Mouse (Mus musculus) heart, embryonic 10.5 days (tissue): ENCODE measurements at regions not wholly inside any gene's neighbourhood (a gene's known extent, or its start where the extent isn't known, plus 50 kb on each side); places are given as distances from the start of the nearest gene placed in this dataset.
A peak's percentile ranks its signal among the peaks of the same experiment; 100 is the strongest.

ENCODE experiments used
- DNase-seq: peaks from one replicate; pipeline ENCODE4 v3.0.0-alpha.2; 2017; ENCODE audit warnings: low spot score
- H3K27ac ChIP-seq: fragments of 300-500 bp; sonication (generic); 2 replicates; pipeline ENCODE4 v1.5.1; 2016; ENCODE audit warnings: mild to moderate bottlenecking
- H3K27me3 ChIP-seq: fragments of 300-500 bp; sonication (generic); 2 replicates; pipeline ENCODE4 v1.6.1; 2016; ENCODE audit warnings: mild to moderate bottlenecking; ENCODE audit not compliant: poor library complexity, insufficient read depth, severe bottlenecking
- H3K36me3 ChIP-seq: fragments of 300-500 bp; sonication (generic); 2 replicates; pipeline ENCODE4 v1.6.1; 2016; ENCODE audit warnings: mild to moderate bottlenecking, moderate library complexity
- H3K4me1 ChIP-seq: fragments of 300-500 bp; sonication (generic); 2 replicates; pipeline ENCODE4 v1.6.1; 2016; ENCODE audit warnings: mild to moderate bottlenecking
- H3K4me3 ChIP-seq: fragments of 300-500 bp; sonication (generic); 2 replicates; pipeline ENCODE4 v1.5.1; 2016; ENCODE audit warnings: mild to moderate bottlenecking, moderate library complexity
- H3K9me3 ChIP-seq: fragments of 300-500 bp; sonication (generic); 2 replicates; pipeline ENCODE4 v1.6.1; 2016; ENCODE audit warnings: mild to moderate bottlenecking, moderate library complexity
- WGBS: fragments of 180-500 bp; shearing (Covaris S2); methylation state at CpG from one replicate; pipeline ENCODE4 v1.1.7; 2016; 5-methylcytosine and 5-hydroxymethylcytosine counted together

GRCm38 (mm10) chr1:133549816-133550215 is 60.3 kb downstream of the Snrpe start:
- no peak overlapping the region for H3K4me3 ChIP-seq
- DNase-seq = no peak
- H3K27ac ChIP-seq = no peak overlapping the region
- H3K27me3 ChIP-seq = no peaks in the 10 kb centered on the region
- H3K9me3 ChIP-seq = no peaks in the 10 kb centered on the region
- H3K4me1 ChIP-seq = no peaks in the 10 kb centered on the region
- WGBS = 54% methylated on average over 10 of the region's 10 CpGs
- H3K36me3 ChIP-seq = no peaks in the 10 kb centered on the region

GRCm38 (mm10) chr1:133548971-133549370 is 61.1 kb downstream of the Snrpe start:
- WGBS = 62% methylated on average over 2 of the region's 2 CpGs
- Histone ChIP-seq H3K4me3 (no peak overlapping the region), H3K4me1 (no peaks in the 10 kb centered on the region), H3K9me3 (no peaks in the 10 kb centered on the region), H3K27me3 (no peaks in the 10 kb centered on the region), H3K36me3 (no peaks in the 10 kb centered on the region), H3K27ac (no peak overlapping the region)
- no peak for DNase-seq

GRCm38 (mm10) chr1:133547541-133547940 is 62.5 kb downstream of the Snrpe start:
- WGBS = 71% methylated on average over 3 of the region's 3 CpGs
- Histone ChIP-seq H3K4me1 (no peaks in the 10 kb centered on the region), H3K27ac (no peak overlapping the region), H3K4me3 (no peak overlapping the region), H3K36me3 (no peaks in the 10 kb centered on the region), H3K9me3 (no peaks in the 10 kb centered on the region), H3K27me3 (no peaks in the 10 kb centered on the region)
- DNase-seq = no peak

GRCm38 (mm10) chr1:133544996-133545395 is 65.1 kb downstream of the Snrpe start:
- no peaks in the 10 kb centered on the region for H3K27me3 ChIP-seq
- no peaks in the 10 kb centered on the region for H3K4me1 ChIP-seq
- no peak for DNase-seq
- H3K27ac ChIP-seq = no peak overlapping the region
- 75% methylated on average over 9 of the region's 9 CpGs for WGBS
- no peak overlapping the region for H3K4me3 ChIP-seq
- H3K9me3 ChIP-seq = no peaks in the 10 kb centered on the region
- no peaks in the 10 kb centered on the region for H3K36me3 ChIP-seq

GRCm38 (mm10) chr1:133543751-133544150 is 66.3 kb downstream of the Snrpe start:
- H3K36me3 ChIP-seq = no peaks in the 10 kb centered on the region
- DNase-seq = no peak
- no peak overlapping the region for H3K27ac ChIP-seq
- H3K4me1 ChIP-seq = no peaks in the 10 kb centered on the region
- no peak overlapping the region for H3K4me3 ChIP-seq
- no peaks in the 10 kb centered on the region for H3K27me3 ChIP-seq
- no peaks in the 10 kb centered on the region for H3K9me3 ChIP-seq
- 77% methylated on average over 10 of the region's 10 CpGs for WGBS

GRCm38 (mm10) chr1:133541996-133542775 is 67.9 kb downstream of the Snrpe start:
- Histone ChIP-seq H3K4me3 (no peak overlapping the region), H3K27ac (no peak overlapping the region), H3K4me1 (no peaks in the 10 kb centered on the region), H3K27me3 (no peaks in the 10 kb centered on the region), H3K36me3 (no peaks in the 10 kb centered on the region), H3K9me3 (no peaks in the 10 kb centered on the region)
- DNase-seq = no peak
- WGBS = 76% methylated on average over 15 of the region's 15 CpGs

GRCm38 (mm10) chr1:133530698-133531097 is 79.4 kb downstream of the Snrpe start:
- Histone ChIP-seq H3K4me1 (peaks cover 5% of the 10 kb centered on the region; the same call in 1 of the 2 replicates), H3K36me3 (no peaks in the 10 kb centered on the region)

GRCm38 (mm10) chr1:133529817-133530216 is 80.3 kb downstream of the Snrpe start:
- Histone ChIP-seq H3K9me3 (no peaks in the 10 kb centered on the region), H3K4me3 (no peak overlapping the region), H3K27me3 (no peaks in the 10 kb centered on the region), H3K36me3 (no peaks in the 10 kb centered on the region), H3K27ac (no peak overlapping the region), H3K4me1 (peaks cover 8% of the 10 kb centered on the region; the same call in 1 of the 2 replicates)
- whole genome bisulfite sequencing = 81% methylated on average over 10 of the region's 10 CpGs
- DNase-seq = no peak

More at GRCm38 (mm10) chr1:133530698-133531097, 79.4 kb downstream of the Snrpe start:
- Histone ChIP-seq H3K9me3 (no peaks in the 10 kb centered on the region), H3K27me3 (no peaks in the 10 kb centered on the region), H3K27ac (no peak overlapping the region), H3K4me3 (no peak overlapping the region)
- DNase-seq = no peak

GRCm38 (mm10) chr1:133527651-133528385 is 82.3 kb downstream of the Snrpe start:
- H3K27me3 ChIP-seq = no peaks in the 10 kb centered on the region

GRCm38 (mm10) chr1:133522825-133523224 is 87.3 kb downstream of the Snrpe start:
- no peak overlapping the region for H3K27ac ChIP-seq
- peaks cover 19% of the 10 kb centered on the region for H3K4me1 ChIP-seq
- no peaks in the 10 kb centered on the region for H3K36me3 ChIP-seq
- no peaks in the 10 kb centered on the region for H3K9me3 ChIP-seq
- WGBS = 86% methylated on average over 1 of the region's 1 CpGs
- DNase-seq = no peak
- no peaks in the 10 kb centered on the region for H3K27me3 ChIP-seq
- H3K4me3 ChIP-seq = no peak overlapping the region

More at GRCm38 (mm10) chr1:133527651-133528385, 82.3 kb downstream of the Snrpe start:
- Histone ChIP-seq H3K4me3 (no peak overlapping the region), H3K27ac (no peak overlapping the region), H3K36me3 (no peaks in the 10 kb centered on the region), H3K4me1 (peaks cover 8% of the 10 kb centered on the region; the same call in 1 of the 2 replicates), H3K9me3 (no peaks in the 10 kb centered on the region)
- 60% methylated on average over 7 of the region's 7 CpGs for WGBS
- no peak for DNase-seq

GRCm38 (mm10) chr1:133520652-133521051 is 89.4 kb downstream of the Snrpe start:
- DNase-seq = peak; percentile 85
- Histone ChIP-seq H3K9me3 (no peaks in the 10 kb centered on the region), H3K27me3 (no peaks in the 10 kb centered on the region), H3K4me1 (peaks cover 17% of the 10 kb centered on the region), H3K4me3 (peak overlapping the region; percentile 13; the same call in 1 of the 2 replicates), H3K36me3 (no peaks in the 10 kb centered on the region), H3K27ac (peak overlapping the region; percentile 82)
- 26% methylated on average over 8 of the region's 8 CpGs for WGBS

- Histone ChIP-seq H3K9me3 (no peaks in the 10 kb centered on the region), H3K27ac (no peak overlapping the region), H3K36me3 (no peaks in the 10 kb centered on the region), H3K4me1 (peaks cover 16% of the 10 kb centered on the region), H3K4me3 (no peak overlapping the region), H3K27me3 (no peaks in the 10 kb centered on the region)
- DNase-seq = no peak
- WGBS = 95% methylated on average over 5 of the region's 5 CpGs
These were observed 92.8 kb upstream of the Sox13 start for GRCm38 (mm10) chr1:133517020-133517419.

- Histone ChIP-seq H3K4me3 (no peak overlapping the region), H3K27me3 (no peaks in the 10 kb centered on the region), H3K36me3 (no peaks in the 10 kb centered on the region), H3K9me3 (no peaks in the 10 kb centered on the region), H3K27ac (no peak overlapping the region), H3K4me1 (peaks cover 5% of the 10 kb centered on the region; the same call in 1 of the 2 replicates)
- no peak for DNase-seq
- WGBS = 61% methylated on average over 3 of the region's 3 CpGs
These were observed 79.9 kb upstream of the Sox13 start for GRCm38 (mm10) chr1:133504116-133504515.
